Mouse (Mus musculus) spleen, embryonic (tissue): ENCODE data around the gene Gpn2.

ENCODE experiments used
- CTCF ChIA-PET: fragments of 350-600 bp; sonication (Branson Sonifier 250); formaldehyde crosslinking; loops from one replicate; lab custom pipeline; 2022; lab: Charles Lee

Gpn2 gene

GRCm38 (mm10) chr4:133583690-133584058, 488 bp upstream of the Gpn2 start:
- CTCF ChIA-PET = interaction anchor here (0.6 to 0.9 kb wide), 2 partner anchors 35 to 1071 kb away, joined by 3 to 4 read pairs; no protein-coding TSS in a partner anchor

GRCm38 (mm10) chr4:133592570-133592969, 8.4 kb downstream of the Gpn2 start:
- CTCF ChIA-PET = interaction anchor here (0.7 to 1.2 kb wide), 3 partner anchors 104 to 159 kb away, joined by 3 to 15 read pairs (median 3); no protein-coding TSS in a partner anchor

GRCm38 (mm10) chr4:133595538-133595937, 11.4 kb downstream of the Gpn2 start:
- CTCF ChIA-PET = interaction anchor here (0.5 to 1.1 kb wide), 5 partner anchors 12 to 236 kb away, joined by 3 to 5 read pairs (median 3); partner anchors contain the start of gene Zdhhc18

- CTCF ChIA-PET = no interaction called here
These were observed 11.9 kb downstream of the Gpn2 start for GRCm38 (mm10) chr4:133596084-133596483.

GRCm38 (mm10) chr4:133598616-133599015, 14.5 kb downstream of the Gpn2 start:
- CTCF ChIA-PET = interaction anchor here (0.6 kb wide), 1 partner anchor 56 kb away, joined by 6 read pairs; no protein-coding TSS in a partner anchor

- CTCF ChIA-PET = no interaction called here
These were observed 15.0 kb downstream of the Gpn2 start for GRCm38 (mm10) chr4:133599116-133599515.

GRCm38 (mm10) chr4:133599571-133600073, 15.5 kb downstream of the Gpn2 start:
- CTCF ChIA-PET = no interaction called here

GRCm38 (mm10) chr4:133600306-133600705, 16.1 kb downstream of the Gpn2 start:
- CTCF ChIA-PET = no interaction called here

GRCm38 (mm10) chr4:133601721-133602218, 17.6 kb downstream of the Gpn2 start, which contains the start of gene Sfn:
Gene Sfn, minus strand, starts transcription at chr4:133602168.
- CTCF ChIA-PET = interaction anchor here (1.2 kb wide), 1 partner anchor 34 kb away, joined by 3 read pairs; no protein-coding TSS in a partner anchor

- CTCF ChIA-PET = no interaction called here
These were observed 18.9 kb downstream of the Gpn2 start for GRCm38 (mm10) chr4:133603056-133603455.

- CTCF ChIA-PET = interaction anchor here (0.5 kb wide), 1 partner anchor 154 kb away, joined by 12 read pairs; no protein-coding TSS in a partner anchor
These were observed 20.0 kb downstream of the Gpn2 start for GRCm38 (mm10) chr4:133604175-133604574.

- CTCF ChIA-PET = interaction anchor here (0.5 to 1.3 kb wide), 3 partner anchors 29 to 163 kb away, joined by 3 to 12 read pairs (median 7); no protein-coding TSS in a partner anchor
These were observed 20.7 kb downstream of the Gpn2 start for GRCm38 (mm10) chr4:133604856-133605255.

- CTCF ChIA-PET = interaction anchor here (1.3 kb wide), 1 partner anchor 28 kb away, joined by 3 read pairs; no protein-coding TSS in a partner anchor
These were observed 21.2 kb downstream of the Gpn2 start for GRCm38 (mm10) chr4:133605330-133605729.

- CTCF ChIA-PET = interaction anchor here (0.5 to 1.5 kb wide), 3 partner anchors 12 to 224 kb away, joined by 3 to 5 read pairs (median 5); no protein-coding TSS in a partner anchor
These were observed 23.1 kb downstream of the Gpn2 start for GRCm38 (mm10) chr4:133607284-133607683.

- CTCF ChIA-PET = interaction anchor here (0.6 to 0.8 kb wide), 2 partner anchors 17 to 230 kb away, joined by 5 to 12 read pairs; no protein-coding TSS in a partner anchor
These were observed 25.6 kb downstream of the Gpn2 start for GRCm38 (mm10) chr4:133609719-133610118.

GRCm38 (mm10) chr4:133611815-133612214, 27.7 kb downstream of the Gpn2 start:
- CTCF ChIA-PET = interaction anchor here (0.7 kb wide), 1 partner anchor 38 kb away, joined by 5 read pairs; no protein-coding TSS in a partner anchor

- CTCF ChIA-PET = interaction anchor here (0.6 kb wide), 1 partner anchor 273 kb away, joined by 3 read pairs; no protein-coding TSS in a partner anchor
These were observed 28.3 kb downstream of the Gpn2 start for GRCm38 (mm10) chr4:133612416-133612815.

GRCm38 (mm10) chr4:133613026-133613425, 28.9 kb downstream of the Gpn2 start:
- CTCF ChIA-PET = interaction anchor here (0.5 to 1.0 kb wide), 2 partner anchors 16 to 146 kb away, joined by 4 read pairs; no protein-coding TSS in a partner anchor

GRCm38 (mm10) chr4:133613867-133614266, 29.7 kb downstream of the Gpn2 start:
- CTCF ChIA-PET = interaction anchor here (0.5 kb wide), 1 partner anchor 232 kb away, joined by 4 read pairs; no protein-coding TSS in a partner anchor

- CTCF ChIA-PET = interaction anchor here (0.5 kb wide), 1 partner anchor 231 kb away, joined by 4 read pairs; no protein-coding TSS in a partner anchor
These were observed 30.2 kb downstream of the Gpn2 start for GRCm38 (mm10) chr4:133614274-133614761.

GRCm38 (mm10) chr4:133615416-133615815, 31.3 kb downstream of the Gpn2 start:
- CTCF ChIA-PET = no interaction called here

- CTCF ChIA-PET = no interaction called here
These were observed 33.8 kb downstream of the Gpn2 start for GRCm38 (mm10) chr4:133617936-133618335.
